Mouse (Mus musculus) kidney, postnatal 0 days (tissue): ENCODE data around the gene Gmppa. TPM values are rescaled to one million over a fixed set of nuclear protein-coding genes. Genes with fewer than 3 reads are reported as not detected.

Experiments used
- ATAC-seq: fragments of 200-750 bp; cut with Nextera tagmentation; replicated peaks from 2 replicates; pipeline ENCODE4 v1.8.0; 2017; ENCODE audit warnings: low read depth, moderate number of reproducible peaks, moderate TSS enrichment, moderate library complexity; ENCODE audit not compliant: low FRiP score
- DNase-seq: peaks from one replicate; pipeline ENCODE4 v3.0.0-alpha.2; 2016; ENCODE audit warnings: low spot score
- H3K27ac ChIP-seq: fragments of 300-500 bp; sonication (generic); 2 replicates; pipeline ENCODE4 v1.5.1; 2014; ENCODE audit warnings: mild to moderate bottlenecking
- H3K27me3 ChIP-seq: fragments of 300-500 bp; sonication (generic); 2 replicates; pipeline ENCODE4 v1.6.1; 2014; ENCODE audit warnings: low read length, mixed read lengths; ENCODE audit not compliant: insufficient read depth
- H3K36me3 ChIP-seq: fragments of 300-500 bp; sonication (generic); 2 replicates; pipeline ENCODE4 v1.6.1; 2014; ENCODE audit warnings: low read length, mixed read lengths; ENCODE audit not compliant: insufficient read depth
- H3K4me1 ChIP-seq: fragments of 300-500 bp; sonication (generic); replicated peaks from 2 replicates; pipeline ENCODE4 v1.6.1; 2014; ENCODE audit warnings: antibody characterized with exemption, low read length, mixed read lengths; ENCODE audit not compliant: insufficient read depth
- H3K4me2 ChIP-seq: fragments of 300-500 bp; sonication (generic); 2 replicates; pipeline ENCODE4 v1.6.1; 2014; ENCODE audit warnings: mild to moderate bottlenecking, low read length, moderate library complexity, mixed read lengths
- H3K4me3 ChIP-seq: fragments of 300-500 bp; sonication (generic); replicated peaks from 2 replicates; pipeline ENCODE4 v1.5.1; 2014; ENCODE audit warnings: low read depth, low read length
- H3K9ac ChIP-seq: fragments of 300-500 bp; sonication (generic); 2 replicates; pipeline ENCODE4 v1.6.1; 2014; ENCODE audit warnings: low read depth, low read length
- H3K9me3 ChIP-seq: fragments of 300-500 bp; sonication (generic); replicated peaks from 2 replicates; pipeline ENCODE4 v1.6.1; 2016; ENCODE audit warnings: low read length, inconsistent platforms, mixed read lengths
- CTCF ChIP-seq: IDR thresholded peaks from 2 replicates; pipeline ENCODE4 v1.5.1; 2016; ENCODE audit warnings: antibody characterized with exemption, low read depth, mild to moderate bottlenecking, moderate library complexity
- WGBS: fragments of 180-500 bp; shearing (Covaris S2); extraction: QIAGEN DNeasy Blood & Tissue Kit; methylation state at CpG from one replicate; pipeline ENCODE4 v1.1.7; 2014; 5-methylcytosine and 5-hydroxymethylcytosine counted together
- polyA plus RNA-seq: library from polyadenylated mRNA; unstranded; fragments of >200 nt; fragmentation: Nextera tagmentation; extraction: Ambion mirVana; gene quantifications from 2 replicates; pipeline ENCODE4 v1.2.1, GENCODE M21; 2015

Gene Gmppa
- polyA plus RNA-seq, 1 experiment from 2014 or later, result 72.5 TPM

- no peaks in the 10 kb centered on the region for H3K36me3 ChIP-seq
- DNase-seq (no peak), ATAC-seq (no peak)
- no peaks in the 10 kb centered on the region for H3K9me3 ChIP-seq
- TF ChIP-seq CTCF, result no peak
- H3K4me3 ChIP-seq, result no peak overlapping the region
- H3K27ac ChIP-seq, result no peak overlapping the region
- WGBS, result 70% methylated on average over 15 of the region's 15 CpGs
- H3K27me3 ChIP-seq, result no peaks in the 10 kb centered on the region
- H3K4me1 ChIP-seq, result peaks cover 25% of the 10 kb centered on the region; the same call in 1 of the 2 replicates
- no peak overlapping the region for H3K4me2 ChIP-seq
- no peak overlapping the region for H3K9ac ChIP-seq
Measured at GRCm38 (mm10) chr1:75441471-75441996, 5.8 kb downstream of the Gmppa start.

- Histone ChIP-seq H3K4me3 (no peak overlapping the region), H3K36me3 (no peaks in the 10 kb centered on the region), H3K9me3 (no peaks in the 10 kb centered on the region), H3K27ac (no peak overlapping the region), H3K27me3 (no peaks in the 10 kb centered on the region), H3K4me1 (peaks cover 32% of the 10 kb centered on the region), H3K4me2 (no peak overlapping the region), H3K9ac (no peak overlapping the region)
- 74% methylated on average over 9 of the region's 9 CpGs for WGBS
- no peak for TF ChIP-seq CTCF
- DNase-seq (no peak), ATAC-seq (no peak)
Measured at GRCm38 (mm10) chr1:75442171-75442570, 6.4 kb downstream of the Gmppa start.

GRCm38 (mm10) chr1:75442811-75443210 lies 7.1 kb downstream of the Gmppa start:
- Histone ChIP-seq H3K4me2 (no peak overlapping the region), H3K27me3 (no peaks in the 10 kb centered on the region), H3K4me3 (no peak overlapping the region), H3K4me1 (peaks cover 38% of the 10 kb centered on the region), H3K9me3 (no peaks in the 10 kb centered on the region), H3K27ac (no peak overlapping the region), H3K9ac (no peak overlapping the region), H3K36me3 (no peaks in the 10 kb centered on the region)
- no peak for DNase-seq
- TF ChIP-seq CTCF, result no peak
- ATAC-seq, result no peak
- WGBS, result 58% methylated on average over 8 of the region's 8 CpGs

GRCm38 (mm10) chr1:75443247-75444024 lies 7.7 kb downstream of the Gmppa start:
- 32% methylated on average over 13 of the region's 13 CpGs for WGBS
- peaks cover 44% of the 10 kb centered on the region for H3K4me1 ChIP-seq
- no peak for TF ChIP-seq CTCF
- no peaks in the 10 kb centered on the region for H3K36me3 ChIP-seq
- H3K4me2 ChIP-seq, result no peak overlapping the region
- ATAC-seq (no peak), DNase-seq (no peak)
- no peak overlapping the region for H3K4me3 ChIP-seq
- no peaks in the 10 kb centered on the region for H3K9me3 ChIP-seq
- H3K27me3 ChIP-seq, result no peaks in the 10 kb centered on the region
- H3K27ac ChIP-seq, result no peak overlapping the region
- no peak overlapping the region for H3K9ac ChIP-seq

- WGBS, result 34% methylated on average over 3 of the region's 3 CpGs
- no peak for ATAC-seq
- peaks cover 6% of the 10 kb centered on the region; the same call in 1 of the 2 replicates for H3K27me3 ChIP-seq
- H3K9me3 ChIP-seq, result no peaks in the 10 kb centered on the region
- peaks cover 49% of the 10 kb centered on the region for H3K4me1 ChIP-seq
- no peak overlapping the region for H3K4me2 ChIP-seq
- H3K4me3 ChIP-seq, result no peak overlapping the region
- DNase-seq, result no peak
- H3K9ac ChIP-seq, result no peak overlapping the region
- no peak overlapping the region for H3K27ac ChIP-seq
- H3K36me3 ChIP-seq, result no peaks in the 10 kb centered on the region
- no peak for TF ChIP-seq CTCF
Measured at GRCm38 (mm10) chr1:75444208-75444607, 8.5 kb downstream of the Gmppa start.

- DNase-seq (no peak), ATAC-seq (no peak)
- Histone ChIP-seq H3K36me3 (no peaks in the 10 kb centered on the region), H3K4me1 (peaks cover 52% of the 10 kb centered on the region), H3K9ac (0 out of 2 replicates have a peak overlapping the region, but pooled peaks have one; percentile 18), H3K27ac (no peak overlapping the region), H3K4me2 (no peak overlapping the region; the same call in 1 of the 2 replicates), H3K9me3 (no peaks in the 10 kb centered on the region), H3K4me3 (no peak overlapping the region), H3K27me3 (peaks cover 11% of the 10 kb centered on the region; the same call in 1 of the 2 replicates)
- WGBS, result 11% methylated on average over 9 of the region's 9 CpGs
- TF ChIP-seq CTCF, result no peak
Measured at GRCm38 (mm10) chr1:75445141-75445701, 9.5 kb downstream of the Gmppa start.
